Mouse (Mus musculus) skeletal muscle tissue, adult 2 months (tissue): ENCODE results near the gene Pappa.

ENCODE experiments used
- DNase-seq: peaks from one replicate; pipeline ENCODE4 v3.0.0-alpha.2; 2012; ENCODE audit warnings: low read depth, low spot score

Pappa gene

GRCm38 (mm10) chr4:65123741-65124224, at the start of gene Pappa:
Gene Pappa, plus strand, starts transcription at chr4:65124174.
- DNase-seq = no peak

DNA sequence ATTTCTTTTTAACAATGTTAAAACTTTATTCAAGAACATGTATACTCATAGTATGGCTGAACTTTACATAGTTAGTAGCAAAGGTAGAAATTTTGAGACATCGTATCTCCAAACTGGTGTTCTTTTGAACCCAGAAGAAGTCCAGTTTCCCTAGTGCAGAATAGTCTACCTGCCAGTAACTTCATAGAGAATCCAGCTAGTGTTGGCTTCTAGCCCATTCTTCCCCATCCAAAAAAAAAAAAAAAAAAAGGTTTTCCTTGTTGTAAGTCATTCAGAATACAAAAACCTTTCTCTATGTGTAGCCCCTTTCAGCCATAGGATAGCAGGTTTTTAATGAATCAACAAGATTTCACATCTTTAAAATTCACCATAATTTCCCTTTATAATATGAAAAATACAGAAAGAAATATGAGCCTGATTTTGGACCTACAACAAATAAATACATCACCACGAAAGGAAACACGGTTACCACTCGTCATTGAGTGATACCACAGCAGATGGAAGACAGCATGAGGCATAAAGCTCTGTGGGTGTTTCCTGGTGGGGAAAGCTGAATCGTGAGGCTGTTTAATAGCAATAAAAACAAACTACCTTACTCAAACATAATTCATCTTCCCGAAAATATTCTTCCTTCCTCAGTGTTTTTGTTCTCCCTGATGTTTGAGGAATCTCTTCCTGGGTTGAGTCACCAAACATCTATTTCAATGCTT, 45.9 kb upstream of the Pappa start:
- DNase-seq = no peak

DNA sequence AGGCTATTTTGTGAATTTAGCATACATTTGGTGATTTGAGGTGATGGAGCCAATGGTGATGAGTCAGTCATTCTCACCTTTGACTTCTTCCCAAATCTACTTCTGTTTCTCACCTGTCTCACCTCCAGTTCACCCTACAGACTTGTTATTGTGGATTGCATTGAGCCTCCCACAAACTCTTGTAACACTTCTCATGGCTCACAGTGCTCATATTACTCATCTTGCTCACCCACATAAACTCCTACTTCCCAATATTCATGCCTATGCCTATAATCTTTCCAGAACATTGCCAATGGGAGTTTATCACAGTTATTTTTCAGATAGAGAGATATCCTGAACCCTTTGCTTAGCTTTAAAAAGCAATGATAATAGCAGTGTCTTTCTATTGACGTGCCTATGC, 37.1 kb upstream of the Pappa start:
- no peak for DNase-seq

- DNase-seq = no peak
These were observed 36.4 kb upstream of the Pappa start for GRCm38 (mm10) chr4:65087592-65087991.

GRCm38 (mm10) chr4:65092191-65092590, 31.8 kb upstream of the Pappa start:
- no peak for DNase-seq

GRCm38 (mm10) chr4:65120329-65120728, 3.6 kb upstream of the Pappa start:
- no peak for DNase-seq

DNA sequence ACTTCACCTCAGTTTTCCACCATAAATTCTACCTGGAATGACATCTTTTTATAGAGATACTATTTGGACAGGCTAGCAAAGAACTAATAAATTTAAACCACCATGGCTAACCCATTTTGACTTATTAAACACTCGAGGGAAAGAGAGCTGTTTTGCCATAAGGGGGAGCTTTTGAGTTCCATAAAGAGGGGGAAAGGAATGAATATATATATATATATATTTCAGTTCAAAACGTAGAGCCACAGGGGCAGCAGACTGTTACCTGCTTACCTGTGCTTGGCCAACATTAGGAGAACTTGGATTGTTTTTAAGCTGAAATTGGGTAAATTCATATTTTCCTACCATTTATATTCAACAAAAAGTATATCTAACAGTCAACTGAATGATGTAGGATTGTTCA, 1.1 kb upstream of the Pappa start:
- DNase-seq = no peak

DNA sequence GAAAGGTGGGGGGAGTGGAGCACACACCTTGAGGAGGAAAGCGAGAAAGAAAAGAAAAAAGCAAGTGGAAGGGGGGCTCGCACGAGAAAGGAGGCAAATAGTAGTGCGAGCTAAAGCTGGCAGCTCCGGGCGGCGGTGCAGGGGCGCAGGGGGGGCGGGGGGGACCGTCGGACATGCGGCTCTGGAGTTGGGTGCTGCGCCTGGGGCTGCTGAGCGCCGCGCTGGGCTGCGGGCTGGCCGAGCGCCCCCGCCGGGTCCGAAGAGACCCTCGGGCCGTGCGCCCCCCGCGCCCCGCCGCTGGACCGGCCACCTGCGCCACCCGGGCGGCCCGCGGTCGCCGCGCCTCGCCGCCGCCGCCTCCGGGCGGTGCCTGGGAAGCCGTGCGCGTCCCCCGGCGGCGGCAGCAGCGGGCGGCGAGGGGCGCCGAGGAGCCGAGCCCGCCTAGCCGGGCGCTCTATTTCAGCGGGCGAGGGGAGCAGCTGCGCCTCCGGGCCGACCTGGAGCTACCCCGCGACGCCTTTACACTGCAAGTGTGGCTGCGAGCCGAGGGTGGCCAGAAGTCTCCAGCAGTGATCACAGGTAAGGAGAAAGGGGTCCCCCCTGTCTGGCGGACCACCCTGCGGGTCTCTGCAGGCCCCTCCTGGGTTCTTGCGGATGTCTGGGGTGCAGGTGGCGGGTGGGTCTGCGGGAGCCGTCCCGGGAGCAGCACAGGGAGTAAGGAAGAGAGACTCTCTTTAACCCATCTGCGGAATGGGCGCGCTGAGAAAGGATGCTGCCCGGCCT, 586 bp downstream of the Pappa start:
- DNase-seq = no peak

DNA sequence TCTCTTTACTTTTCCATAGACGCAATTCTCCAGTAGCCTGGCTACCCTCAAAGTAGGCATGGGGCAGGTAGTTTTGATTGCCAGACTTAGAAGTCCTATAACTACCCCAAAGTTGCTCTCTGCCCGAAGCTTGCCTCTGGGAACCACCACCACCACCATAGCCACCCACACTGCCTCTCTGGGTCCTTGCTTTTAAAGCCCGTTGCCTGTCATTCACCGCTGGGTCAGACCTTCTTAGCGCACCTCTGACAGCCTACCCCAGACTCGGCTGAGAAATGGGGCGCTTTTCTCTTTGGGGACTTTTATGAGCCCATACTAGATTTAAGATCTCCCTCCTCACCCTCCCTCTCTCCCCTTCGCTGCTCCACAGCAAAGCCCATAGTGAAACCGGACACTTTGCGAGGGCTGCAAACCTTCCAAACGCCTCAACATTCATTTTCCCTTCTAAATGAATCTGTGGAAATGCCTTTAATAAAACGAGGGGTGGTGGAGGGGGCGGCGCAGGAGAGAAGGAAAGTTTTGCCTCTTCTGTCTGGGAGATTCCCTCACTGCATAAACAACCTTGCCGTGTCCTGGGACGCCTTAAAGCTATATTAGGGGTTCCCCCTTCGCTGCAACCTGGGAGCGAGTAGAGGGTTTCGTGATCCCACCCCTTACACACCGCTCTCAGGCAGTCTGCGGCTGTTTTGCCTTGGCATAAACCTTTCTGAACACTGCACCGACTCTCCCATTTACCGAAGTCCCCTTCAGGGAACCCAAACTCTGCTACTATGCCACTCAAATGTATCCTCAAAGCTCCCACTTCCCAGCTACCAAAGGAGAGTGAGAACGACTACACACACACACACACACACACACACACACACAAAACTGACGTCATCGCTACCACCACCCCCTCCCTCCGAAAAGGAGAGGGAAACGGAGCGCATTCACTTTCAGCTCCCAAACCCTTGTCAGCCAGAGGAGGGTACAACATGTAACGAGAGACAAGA, 1.7 kb downstream of the Pappa start:
- DNase-seq = peak; percentile 25

GRCm38 (mm10) chr4:65126451-65127290, 2.7 kb downstream of the Pappa start:
- peak; percentile 43 for DNase-seq

DNA sequence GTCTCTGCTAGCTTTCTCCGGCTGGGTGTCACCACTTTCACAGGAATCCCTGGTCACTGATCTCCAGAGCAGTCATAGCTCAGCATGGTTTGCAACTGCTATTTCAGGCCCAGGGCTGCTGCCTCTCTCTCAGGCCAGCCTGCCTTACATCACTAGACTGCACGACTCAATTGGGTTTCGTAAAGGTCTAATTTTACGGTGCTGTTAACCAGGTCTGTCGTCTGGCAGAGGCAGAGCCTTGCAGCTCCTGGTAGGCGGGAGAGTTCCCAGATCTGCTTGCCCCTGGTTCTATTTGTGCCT, 3.3 kb downstream of the Pappa start:
- DNase-seq = peak; percentile 65

GRCm38 (mm10) chr4:65132657-65133056, 8.7 kb downstream of the Pappa start:
- DNase-seq = no peak

- no peak for DNase-seq
These were observed 10.4 kb downstream of the Pappa start for GRCm38 (mm10) chr4:65134358-65134757.

DNA sequence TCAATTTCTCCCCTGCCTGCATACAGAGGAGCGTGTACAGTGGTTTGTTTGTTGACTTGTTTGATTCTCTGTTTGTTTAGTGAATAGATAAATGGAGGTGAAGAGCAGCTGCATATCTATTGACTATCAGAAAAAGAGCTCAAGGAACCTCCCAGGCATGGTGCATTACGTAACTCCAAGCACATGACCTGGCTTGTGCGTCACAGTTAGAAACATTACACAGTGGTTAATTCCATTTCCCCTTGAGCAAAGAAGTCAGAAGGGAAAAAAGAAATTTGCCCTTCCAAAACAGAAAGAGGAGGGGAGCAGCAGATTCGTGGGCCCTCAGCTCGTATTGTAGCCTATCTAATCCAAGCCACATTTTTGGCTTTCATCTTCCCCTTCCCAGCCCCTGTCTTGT, 11.1 kb downstream of the Pappa start:
- no peak for DNase-seq

DNA sequence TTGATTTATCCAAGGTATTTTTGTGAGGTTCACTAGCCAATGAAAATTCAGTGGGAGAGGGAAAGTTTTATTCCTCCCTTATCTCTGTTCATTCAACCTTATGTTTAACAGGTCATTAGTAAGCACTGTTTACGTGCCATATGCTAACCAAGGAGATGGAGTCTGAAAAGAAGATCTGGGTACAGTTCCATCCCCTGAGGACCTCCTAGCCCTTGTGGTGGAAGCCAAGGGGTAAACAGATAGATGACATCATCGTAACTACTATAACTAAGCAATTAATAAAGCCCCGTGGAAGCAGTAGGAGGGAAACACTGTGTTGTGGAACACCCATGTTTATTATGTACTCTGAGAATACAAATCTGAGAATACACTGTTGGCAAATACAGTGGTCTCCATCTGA, 12.6 kb downstream of the Pappa start:
- no peak for DNase-seq

GRCm38 (mm10) chr4:65146936-65147335, 23.0 kb downstream of the Pappa start:
- DNase-seq = no peak

DNA sequence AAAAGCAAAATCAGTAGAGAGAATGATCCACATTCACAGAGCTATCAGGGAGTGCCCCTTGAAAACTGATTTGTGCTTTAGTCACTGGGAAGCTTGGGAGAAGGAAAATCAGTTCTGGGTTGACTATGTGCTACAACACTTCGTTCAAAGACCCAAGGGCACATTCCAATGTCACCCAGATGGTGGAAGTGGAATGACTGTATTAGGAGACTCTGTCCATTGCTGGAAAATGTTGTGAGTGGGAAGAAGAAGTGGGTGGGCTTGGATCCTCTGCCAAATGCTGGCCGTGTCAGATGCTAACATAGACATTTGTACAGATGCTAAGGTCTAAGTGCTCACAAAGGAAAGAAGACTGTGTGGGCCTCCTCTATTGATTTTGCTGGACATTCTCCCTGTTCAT, 29.6 kb downstream of the Pappa start:
- no peak for DNase-seq

DNA sequence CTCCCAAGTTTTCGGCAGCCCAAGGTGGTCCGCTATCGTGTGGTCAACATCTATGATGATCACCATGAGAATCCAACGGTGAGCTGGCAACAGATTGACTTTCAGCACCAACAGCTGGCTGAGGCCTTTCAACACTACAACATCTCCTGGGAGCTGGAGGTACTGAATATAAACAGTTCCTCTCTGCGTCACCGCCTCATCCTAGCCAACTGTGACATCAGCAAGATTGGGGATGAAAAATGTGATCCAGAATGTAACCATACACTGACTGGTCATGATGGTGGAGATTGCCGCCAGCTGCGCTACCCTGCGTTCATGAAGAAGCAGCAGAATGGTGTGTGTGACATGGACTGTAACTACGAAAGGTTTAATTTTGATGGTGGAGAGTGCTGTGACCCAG, 32.3 kb downstream of the Pappa start:
- DNase-seq = no peak

DNA sequence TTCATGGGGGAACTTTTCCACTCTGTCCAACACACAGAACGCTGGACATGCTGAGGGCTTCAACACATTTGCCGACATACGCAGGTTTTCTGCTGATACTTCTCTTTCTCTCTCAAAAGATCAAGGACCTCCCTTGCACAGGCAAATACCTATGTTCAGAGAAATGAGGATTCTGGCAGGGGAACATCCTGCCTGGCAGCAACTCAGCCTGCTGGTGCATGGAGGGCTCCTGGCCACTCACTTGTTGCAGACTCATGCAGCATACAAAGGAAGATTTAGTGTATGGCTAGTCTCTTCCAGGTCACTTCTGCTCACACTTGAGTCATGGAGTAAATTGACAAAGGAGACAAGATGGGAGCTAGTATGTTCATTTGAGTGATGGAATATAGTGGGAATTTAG, 34.7 kb downstream of the Pappa start:
- DNase-seq = no peak

GRCm38 (mm10) chr4:65159481-65159880, 35.5 kb downstream of the Pappa start:
- no peak for DNase-seq

DNA sequence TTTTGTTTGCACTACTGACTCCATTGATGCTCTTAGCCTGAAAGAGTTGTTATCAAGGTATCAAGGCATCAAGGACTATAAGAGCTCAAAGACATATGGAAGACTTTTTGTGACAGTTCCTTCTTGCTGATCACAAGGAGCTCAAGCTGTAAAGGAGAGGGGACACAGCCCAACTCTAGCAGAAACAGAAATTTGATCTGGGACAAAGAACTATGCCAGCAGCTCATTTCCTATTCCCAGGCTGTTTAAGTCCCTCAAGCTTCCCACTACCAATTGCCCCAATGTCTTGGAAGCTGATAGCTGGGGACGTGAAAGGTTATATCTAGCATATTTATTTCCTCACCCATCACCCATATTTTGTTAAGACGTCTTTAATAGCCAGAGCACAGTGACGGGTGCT, 39.7 kb downstream of the Pappa start:
- no peak for DNase-seq
